Mouse (Mus musculus) B cell, adult 67 days (primary cell): Measurements from ENCODE around the gene Dsn1. TPM values are rescaled to one million over a fixed set of nuclear protein-coding genes. Genes with fewer than 3 reads are reported as not detected.

Experiments
- total RNA-seq, 2 experiments: library from RNA; stranded (reverse); gene quantifications; 4 replicates each; pipeline ENCODE4 v1.2.4; 2023

Gene Dsn1
- total RNA-seq: 10 to 100 TPM; 19.5 to 30.8 TPM

GRCm38 (mm10) chr2:157006511-157007233 is at the start of gene Dsn1:
Gene Dsn1, minus strand, starts transcription at chr2:157007154.

GRCm38 (mm10) chr2:156991470-156992319 is 15.3 kb downstream of the Dsn1 start, which contains the start of gene Ndrg3:
Gene Ndrg3, minus strand, starts transcription at chr2:156992056.

Other genes starting within 250 kb of the Dsn1 start
- gene Myl9, start 231.7 kb downstream of the Dsn1 start, total RNA-seq: under 1 TPM; 0.71 to 0.81 TPM
- 100 to 1,000 TPM in 1 of 2 experiments, 10 to 100 TPM in 1; 94.6 to 107 TPM for gene Tgif2, start 167.1 kb downstream of the Dsn1 start, total RNA-seq
- gene 4930518I15Rik, start 149.2 kb downstream of the Dsn1 start, total RNA-seq: 1 to 10 TPM; 5.1 to 9.5 TPM
- 10 to 100 TPM; 66.2 to 69.1 TPM for gene Rab5if, start 144.0 kb downstream of the Dsn1 start, total RNA-seq
- gene Sla2, start 120.0 kb downstream of the Dsn1 start, total RNA-seq: 1 to 10 TPM; 1.1 to 1.5 TPM
- 10 to 100 TPM; 39.2 to 45.5 TPM for gene Ndrg3, start 15.1 kb downstream of the Dsn1 start, total RNA-seq
- gene Soga1, start 72.1 kb upstream of the Dsn1 start, total RNA-seq: under 1 TPM; 0.26 to 0.33 TPM
- gene Tldc2, start 79.9 kb upstream of the Dsn1 start, total RNA-seq: not detected
- gene Samhd1, start 128.1 kb upstream of the Dsn1 start, total RNA-seq: 100 to 1,000 TPM; 552 to 568 TPM
- gene Rbl1, start 197.4 kb upstream of the Dsn1 start, total RNA-seq: 10 to 100 TPM; 22.8 to 24.4 TPM